Mouse (Mus musculus) heart, adult 8-10 months (tissue): ENCODE data around the gene Tmem170. TPM values are rescaled to one million over a fixed set of nuclear protein-coding genes. Genes with fewer than 3 reads are reported as not detected.

Source experiments
- DNase-seq: peaks from one replicate; pipeline ENCODE4 v3.0.0; 2022; ENCODE audit warnings: low spot score
- total RNA-seq, 4 experiments: library from RNA; stranded (reverse); gene quantifications; 2 replicates each; pipeline ENCODE4 v1.2.4; 2022

The Tmem170 gene
- 1 to 10 TPM; 2.5 to 3.6 (median 2.6) TPM for total RNA-seq

DNA sequence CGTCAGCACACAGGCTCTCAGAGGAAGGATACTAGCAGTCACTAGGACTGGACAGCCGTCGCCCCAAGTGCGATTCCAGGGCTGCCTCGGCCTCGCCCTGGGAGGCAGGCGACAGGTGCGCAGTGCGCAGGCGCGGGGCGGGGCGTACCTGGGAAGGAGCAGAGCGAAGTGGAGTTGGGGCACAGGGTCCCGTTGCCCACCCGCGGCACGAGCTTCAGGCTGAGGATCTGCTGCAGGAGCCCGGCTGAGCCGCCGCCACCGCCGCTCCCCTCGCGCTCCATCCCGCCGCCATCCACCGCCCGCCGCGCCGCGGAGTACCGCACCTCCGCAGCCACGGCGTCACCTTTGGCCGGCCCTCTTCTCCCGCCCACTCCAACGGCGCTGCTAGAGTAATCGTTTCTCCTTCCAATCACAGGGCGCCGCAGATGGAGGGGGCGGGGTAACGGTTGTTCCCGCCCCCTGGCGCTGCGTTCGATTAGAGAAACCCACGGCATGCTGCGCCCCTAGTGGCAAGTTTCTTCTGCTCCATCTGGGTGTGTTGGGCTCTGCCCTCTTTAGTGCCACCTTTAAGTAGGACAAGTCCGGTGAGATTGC, at the start of gene Tmem170:
Gene Tmem170, minus strand, starts transcription at position 396 of the 594 bp plus-strand sequence.
- DNase-seq: peak; percentile 96

DNA sequence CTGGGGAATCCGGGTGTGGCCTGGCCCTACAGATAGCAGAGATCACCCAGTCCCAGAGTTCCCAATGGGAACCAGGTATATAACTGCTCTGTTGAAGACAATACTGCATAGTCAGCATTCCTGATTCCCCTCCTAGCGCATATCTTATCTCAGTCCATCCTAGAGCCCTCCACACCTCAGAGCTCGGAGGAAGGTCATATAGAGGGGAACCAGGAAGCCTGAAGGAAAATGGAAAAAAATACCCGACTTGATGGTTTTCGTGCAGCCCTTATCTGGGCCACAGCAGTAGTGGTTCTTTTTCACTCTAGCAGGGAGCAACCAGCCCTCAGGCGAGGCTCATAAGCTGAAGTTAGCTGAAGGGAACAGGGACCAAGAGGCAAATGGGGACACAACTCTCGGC, 48.4 kb upstream of the Tmem170 start:
- no peak for DNase-seq

- DNase-seq: peak; percentile 63
Observed at GRCm38 (mm10) chr8:111923383-111923804, 46.8 kb upstream of the Tmem170 start.

DNA sequence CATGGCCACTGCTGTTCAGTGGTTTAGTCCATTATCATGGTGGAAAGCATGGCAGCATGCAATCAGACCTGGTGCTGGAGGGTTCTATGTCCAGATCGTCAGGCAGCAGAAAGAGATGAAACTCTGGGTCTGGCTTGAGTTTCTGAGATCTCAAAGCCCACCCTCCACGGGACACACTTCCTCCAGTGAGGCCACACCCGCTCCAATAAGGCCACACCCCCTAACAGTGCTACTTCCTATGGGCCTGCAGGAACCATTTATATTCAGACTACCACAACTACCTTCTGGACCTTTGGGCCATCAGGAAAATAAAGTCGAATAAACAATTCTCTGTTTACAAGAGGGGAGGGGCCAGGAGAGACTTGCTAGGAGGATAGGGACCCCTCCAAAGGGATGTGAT, 44.4 kb upstream of the Tmem170 start:
- DNase-seq: no peak

DNA sequence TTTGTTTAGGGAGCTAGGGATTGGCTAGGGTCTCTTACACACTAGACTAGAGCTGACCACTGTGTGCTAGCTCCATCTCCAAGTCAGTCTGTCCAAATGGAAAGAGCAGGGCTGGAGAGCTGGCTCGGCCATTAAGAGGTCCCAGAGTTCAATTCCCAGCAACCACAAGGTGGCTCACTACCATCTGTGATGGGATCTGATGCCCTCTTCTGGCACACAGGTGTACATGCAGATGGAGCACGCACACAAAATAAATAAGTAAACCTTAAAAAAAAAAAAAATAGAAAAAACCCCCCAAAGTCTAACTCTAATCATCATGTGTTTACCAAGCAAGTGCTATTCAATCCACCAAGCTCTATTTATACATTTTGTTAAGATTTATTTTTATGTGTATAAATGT, 43.1 kb upstream of the Tmem170 start:
- DNase-seq: no peak

- DNase-seq: no peak
Observed at GRCm38 (mm10) chr8:111912860-111913432, 36.4 kb upstream of the Tmem170 start.

DNA sequence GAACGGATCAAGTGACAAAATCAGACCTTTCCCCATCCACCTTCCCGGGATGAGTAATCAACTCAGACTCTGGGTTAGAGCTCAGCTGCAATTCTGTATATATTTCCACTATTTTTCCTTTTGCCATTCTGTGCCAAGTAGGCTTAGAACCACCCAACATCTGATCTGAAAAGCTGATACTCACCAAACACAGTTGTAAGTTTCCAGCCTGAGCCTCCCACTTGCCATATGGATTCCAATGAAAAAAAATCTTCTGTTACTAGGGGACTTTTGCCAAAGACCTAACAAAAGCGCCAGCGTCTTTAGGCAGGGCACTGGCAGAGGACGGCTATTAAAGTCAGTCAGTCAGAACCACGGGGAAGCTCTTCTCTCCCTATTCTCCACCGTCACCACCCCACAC, 35.0 kb upstream of the Tmem170 start:
- no peak for DNase-seq

- no peak for DNase-seq
Observed at GRCm38 (mm10) chr8:111909621-111910450, 33.3 kb upstream of the Tmem170 start, which contains the start of gene Chst5. Gene Chst5 (minus strand): TSS chr8:111910447.

DNA sequence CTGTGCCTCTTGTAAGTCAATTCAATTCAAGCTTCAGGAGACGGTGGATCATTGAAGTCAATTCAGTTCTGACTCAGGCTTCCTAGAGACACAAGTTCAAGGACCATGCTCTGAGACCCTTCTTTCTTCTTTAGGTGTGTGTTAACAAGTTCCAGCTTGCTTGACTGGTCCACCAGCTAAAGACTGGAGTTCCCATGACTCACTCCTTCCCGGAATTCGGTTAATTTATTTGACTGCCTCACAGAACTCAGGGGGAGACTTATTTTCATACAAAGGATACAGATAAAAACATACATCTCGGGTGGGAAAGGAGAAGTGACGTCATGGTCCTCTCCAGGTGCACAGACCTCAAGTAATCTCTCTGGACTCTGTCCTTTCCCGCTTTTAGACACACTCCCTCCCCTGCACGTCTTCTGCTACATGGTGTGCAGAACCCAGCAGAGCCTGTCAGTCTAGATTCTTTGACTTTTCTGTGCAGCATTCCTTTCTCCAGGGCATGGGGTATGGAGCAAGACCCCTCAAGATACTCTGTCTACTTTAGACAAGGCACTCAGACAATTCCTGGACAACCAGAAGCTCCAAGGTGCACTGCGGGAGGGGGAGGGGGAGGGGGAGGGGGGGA, 29.1 kb upstream of the Tmem170 start:
- DNase-seq: no peak

- DNase-seq: peak; percentile 29
Observed at GRCm38 (mm10) chr8:111902080-111902479, 25.5 kb upstream of the Tmem170 start.

GRCm38 (mm10) chr8:111898586-111898985, 22.0 kb upstream of the Tmem170 start:
- no peak for DNase-seq

GRCm38 (mm10) chr8:111894955-111895354, 18.4 kb upstream of the Tmem170 start:
- DNase-seq: no peak

DNA sequence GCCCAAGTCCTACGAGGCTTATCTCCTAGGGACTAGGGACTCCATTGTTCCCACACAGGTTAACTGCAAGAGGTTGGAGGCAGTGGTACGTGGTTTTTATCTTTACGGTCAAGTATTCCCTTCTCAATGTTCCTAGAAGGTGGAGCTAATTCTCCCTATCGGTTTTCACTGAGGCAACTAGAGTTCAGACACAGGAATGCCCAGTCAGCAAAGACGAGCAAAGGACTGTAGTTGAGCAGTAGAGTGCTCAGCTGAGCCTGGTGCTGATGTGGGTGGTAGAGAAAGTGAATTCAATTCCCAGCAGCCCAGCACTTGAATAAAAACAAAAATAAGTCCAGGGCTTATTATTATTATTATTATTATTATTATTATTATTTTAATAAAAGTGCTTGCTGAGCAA, 16.1 kb upstream of the Tmem170 start:
- DNase-seq: no peak

DNA sequence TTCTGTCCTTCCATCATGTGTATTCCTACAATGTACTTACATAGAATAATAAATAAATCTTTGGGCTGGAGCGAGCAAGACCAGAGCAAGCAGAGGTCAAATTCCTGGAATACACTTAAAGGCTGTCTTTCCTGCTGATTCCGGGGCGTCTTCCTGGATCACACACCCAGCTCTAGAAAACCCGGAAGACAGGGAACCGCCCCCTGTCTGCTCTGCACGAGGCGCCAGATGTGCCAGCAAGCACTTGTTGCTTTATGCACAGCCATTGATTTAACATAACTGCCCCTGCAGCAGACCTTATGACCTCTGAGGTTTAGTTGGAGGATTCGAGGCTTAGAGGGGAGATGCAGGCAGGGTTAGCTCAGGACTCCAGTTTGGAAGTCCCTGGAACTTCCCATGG, 15.4 kb upstream of the Tmem170 start:
- DNase-seq: no peak

DNA sequence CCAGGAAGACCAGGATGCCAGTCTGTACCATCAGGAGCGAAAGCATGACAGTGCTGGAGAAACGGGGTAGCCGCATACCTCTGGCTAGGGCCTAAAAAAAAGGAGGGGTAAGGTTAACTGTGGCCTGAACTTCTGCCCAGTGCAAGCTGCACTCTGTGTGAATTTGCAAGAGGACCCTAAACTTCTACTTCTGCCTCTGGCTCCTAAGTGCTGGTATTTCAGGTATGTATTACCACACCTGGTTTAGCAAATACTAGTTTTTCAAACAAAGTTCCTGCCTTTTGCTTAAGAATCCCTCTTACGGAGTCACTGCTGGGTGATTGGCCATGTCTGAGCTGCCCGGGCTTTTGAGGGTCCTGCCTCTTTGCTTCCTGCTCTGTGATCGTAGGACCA, 14.4 kb upstream of the Tmem170 start:
- DNase-seq: no peak

GRCm38 (mm10) chr8:111889931-111890910, 13.7 kb upstream of the Tmem170 start:
- DNase-seq: no peak

DNA sequence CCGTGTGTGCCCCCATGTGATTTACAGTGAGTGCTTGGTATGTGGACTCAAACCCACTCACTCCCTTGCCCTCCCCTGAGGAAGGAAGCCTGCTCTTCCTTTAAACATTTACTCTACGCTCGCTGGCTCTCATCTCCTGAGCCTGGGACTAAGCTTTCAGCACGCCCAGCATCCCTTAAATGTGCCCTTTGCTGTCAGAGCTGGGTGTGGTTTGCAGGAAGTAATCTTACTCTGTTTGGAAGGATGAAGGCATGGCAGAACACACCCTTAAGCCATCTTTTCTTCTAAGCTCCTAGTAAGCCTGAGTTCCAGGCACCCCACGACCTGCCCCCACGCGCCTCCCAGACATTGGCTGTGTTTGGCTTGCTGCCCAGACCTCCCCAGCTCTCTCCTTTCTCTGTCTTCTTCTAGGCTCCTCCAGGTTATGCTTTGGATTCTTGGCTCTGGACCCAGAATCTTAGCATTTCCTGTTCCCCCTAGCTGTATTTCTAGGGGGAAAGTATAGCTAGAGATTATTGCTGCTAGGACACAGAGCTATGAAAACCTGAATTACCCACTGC, 11.6 kb upstream of the Tmem170 start:
- DNase-seq: no peak

- DNase-seq: no peak
Observed at GRCm38 (mm10) chr8:111887479-111887878, 10.9 kb upstream of the Tmem170 start.

GRCm38 (mm10) chr8:111883615-111884014, 7.1 kb upstream of the Tmem170 start:
- no peak for DNase-seq

DNA sequence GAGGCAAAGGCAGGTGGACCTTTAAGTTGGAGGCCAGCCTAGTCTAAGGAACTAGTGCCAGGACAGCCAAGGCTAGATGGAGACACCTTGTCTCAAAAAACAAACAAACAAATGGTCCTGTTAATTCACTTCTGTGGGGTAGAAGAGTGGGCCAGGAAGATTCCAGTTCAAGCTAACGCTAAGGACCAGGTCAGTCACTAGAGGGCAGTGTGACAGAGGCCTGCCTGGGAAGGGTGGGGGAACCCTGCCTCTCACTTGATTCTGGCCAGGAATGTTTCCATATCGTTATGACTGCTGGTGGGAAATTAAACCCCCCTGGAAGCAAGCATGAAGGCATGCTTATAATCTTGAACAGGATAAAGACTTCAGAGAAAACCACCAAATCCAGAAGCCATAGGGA, 5.0 kb upstream of the Tmem170 start:
- peak; percentile 31 for DNase-seq

DNA sequence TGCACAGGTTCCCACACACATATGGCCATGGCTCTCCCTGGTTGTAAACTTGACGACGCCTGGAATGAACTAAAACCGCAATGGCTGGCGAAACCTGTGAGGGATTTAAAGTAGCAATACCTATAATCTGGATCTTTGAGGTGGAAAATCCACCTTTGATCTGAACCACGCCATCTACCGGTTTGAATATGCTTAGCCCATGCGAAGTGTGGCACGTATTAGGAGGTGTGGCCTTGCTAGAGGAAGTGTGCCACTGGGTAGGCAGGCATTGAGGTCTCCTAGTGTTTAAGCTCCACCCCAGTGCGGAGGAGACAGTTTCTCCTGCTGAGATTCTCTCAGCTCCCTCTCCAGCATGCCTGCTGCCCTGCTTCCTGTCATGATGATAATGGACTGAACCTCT, 1.2 kb upstream of the Tmem170 start:
- no peak for DNase-seq
